Mouse (Mus musculus): ENCODE results near the gene Fstl4. TPM values are rescaled to one million over a fixed set of nuclear protein-coding genes. Genes with fewer than 3 reads are reported as not detected.

Gene Fstl4
- polyA plus RNA-seq, 1 experiment: 0.05 TPM

- no peak overlapping the region for H3K4me3 ChIP-seq (ENCODE audit: insufficient read depth, low read depth, low read length)
Measured at GRCm38 (mm10) chr11:52731979-52732378, 32.5 kb upstream of the Fstl4 start.

DNA sequence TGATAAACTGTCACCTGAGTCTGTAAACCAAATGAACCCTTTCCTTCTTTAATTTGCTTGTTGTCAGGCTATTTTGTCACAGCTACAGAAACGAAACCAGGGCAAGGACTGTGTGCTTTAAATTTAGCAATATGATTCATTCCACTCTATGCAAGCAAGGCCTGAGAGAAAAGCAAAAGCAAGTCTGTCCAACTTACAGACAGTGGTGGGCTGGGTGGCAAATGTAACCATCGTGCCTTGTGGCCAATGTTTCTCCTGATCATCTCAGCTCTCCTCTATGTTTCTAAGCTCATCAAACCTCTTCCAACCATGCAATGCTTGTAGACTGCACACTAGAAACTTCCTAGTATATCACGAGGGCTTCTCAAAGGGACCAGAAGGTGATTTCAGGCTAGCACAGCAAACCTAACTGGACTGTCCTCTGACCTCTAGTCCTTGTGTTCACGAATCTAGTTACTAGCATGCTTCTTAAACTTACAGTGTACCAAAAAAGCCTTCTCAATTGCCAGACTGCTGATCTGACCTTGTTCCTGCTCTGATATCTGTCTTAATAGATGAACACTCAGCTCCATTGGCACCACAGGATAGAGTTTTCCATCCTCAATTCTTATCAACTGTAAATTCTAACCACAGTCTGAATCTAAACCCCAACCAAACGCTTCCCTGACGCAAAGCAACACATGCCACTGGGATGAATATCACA is 29.8 kb upstream of the Fstl4 start:
- H3K4me1 ChIP-seq (ENCODE audit: control insufficient read depth, insufficient read depth, low read length): no peaks in the 10 kb centered on the region

More at GRCm38 (mm10) chr11:52731979-52732378, 32.5 kb upstream of the Fstl4 start:
- Histone ChIP-seq H3K4me1 (ENCODE audit: control insufficient read depth, insufficient read depth, low read length) (no peaks in the 10 kb centered on the region), H3K36me3 (ENCODE audit: control insufficient read depth, insufficient read depth, low read length) (no peaks in the 10 kb centered on the region), H3K27me3 (replicated peaks; ENCODE audit: control insufficient read depth, insufficient read depth, low read length) (no peaks in the 10 kb centered on the region), H3K27ac (ENCODE audit: insufficient read depth, low read depth, low read length) (no peak overlapping the region)
- no peak for DNase-seq
- 47% methylated on average over 8 of the region's 8 CpGs for WGBS
- TF ChIP-seq CTCF (conservative IDR thresholded peaks at IDR 0.05; ENCODE audit: insufficient read depth, insufficient read length, low read depth, low read length) (no peak), POLR2A (IDR thresholded peaks at IDR 0.05; ENCODE audit: low read depth, low read length) (no peak)

DNA sequence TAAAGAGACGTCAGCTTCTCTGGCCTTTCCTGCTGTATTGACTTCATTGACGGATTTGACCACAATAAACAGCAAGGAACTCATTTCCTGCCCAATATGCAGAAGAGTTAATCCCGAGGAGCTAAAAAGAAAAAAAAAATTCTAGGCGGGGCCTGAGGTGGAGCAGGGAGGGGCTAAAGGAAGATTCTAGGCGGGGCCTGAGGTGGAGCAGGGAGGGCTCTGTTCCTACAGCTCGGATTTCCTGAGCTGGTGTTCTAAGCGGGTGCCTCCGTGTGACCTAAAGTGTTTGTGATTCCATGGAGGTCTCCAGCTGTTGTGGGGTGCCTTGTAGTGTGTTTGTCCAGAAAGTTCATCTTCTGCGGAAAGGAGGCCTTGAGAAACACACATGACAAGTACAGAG is 25.2 kb upstream of the Fstl4 start:
- H3K4me3 ChIP-seq (ENCODE audit: insufficient read depth, low read depth, low read length): no peak overlapping the region
- H3K27ac ChIP-seq (ENCODE audit: insufficient read depth, low read depth, low read length): no peak overlapping the region
- H3K27me3 ChIP-seq (replicated peaks; ENCODE audit: control insufficient read depth, insufficient read depth, low read length): no peaks in the 10 kb centered on the region
- no peaks in the 10 kb centered on the region for H3K36me3 ChIP-seq (ENCODE audit: control insufficient read depth, insufficient read depth, low read length)
- no peaks in the 10 kb centered on the region for H3K4me1 ChIP-seq (ENCODE audit: control insufficient read depth, insufficient read depth, low read length)
- no peak for DNase-seq
- TF ChIP-seq CTCF (conservative IDR thresholded peaks at IDR 0.05; ENCODE audit: insufficient read depth, insufficient read length, low read depth, low read length) (no peak), POLR2A (IDR thresholded peaks at IDR 0.05; ENCODE audit: low read depth, low read length) (no peak)
- 17% methylated on average over 9 of the region's 9 CpGs for WGBS

More for the DNA sequence above, 29.8 kb upstream of the Fstl4 start:
- Histone ChIP-seq H3K27ac (ENCODE audit: insufficient read depth, low read depth, low read length) (no peak overlapping the region), H3K36me3 (ENCODE audit: control insufficient read depth, insufficient read depth, low read length) (no peaks in the 10 kb centered on the region), H3K4me3 (ENCODE audit: insufficient read depth, low read depth, low read length) (no peak overlapping the region), H3K27me3 (replicated peaks; ENCODE audit: control insufficient read depth, insufficient read depth, low read length) (no peaks in the 10 kb centered on the region)
- no peak for TF ChIP-seq POLR2A (IDR thresholded peaks at IDR 0.05; ENCODE audit: low read depth, low read length)
- TF ChIP-seq CTCF (conservative IDR thresholded peaks at IDR 0.05; ENCODE audit: insufficient read depth, insufficient read length, low read depth, low read length): no peak
- DNase-seq: no peak
- WGBS: 79% methylated on average over 6 of the region's 6 CpGs

DNA sequence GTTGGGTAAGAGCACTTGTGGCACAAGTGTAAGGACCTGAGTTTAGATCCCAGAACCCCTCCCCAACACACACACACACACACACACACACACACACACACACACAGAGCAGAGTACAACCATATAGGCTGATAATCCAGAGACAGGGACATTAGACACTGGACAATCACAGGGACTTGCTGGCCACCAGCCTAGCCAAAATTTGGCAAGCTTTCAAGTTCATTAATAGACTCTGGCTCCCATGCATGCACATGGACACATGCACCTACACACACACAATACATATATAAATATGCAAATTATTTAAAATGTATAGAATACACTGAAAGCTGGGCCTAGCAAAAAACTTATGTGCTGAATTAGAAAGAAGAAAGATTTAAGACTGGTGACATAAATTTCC is 24.0 kb upstream of the Fstl4 start:
- Histone ChIP-seq H3K4me3 (ENCODE audit: insufficient read depth, low read depth, low read length) (no peak overlapping the region), H3K27ac (ENCODE audit: insufficient read depth, low read depth, low read length) (no peak overlapping the region), H3K36me3 (ENCODE audit: control insufficient read depth, insufficient read depth, low read length) (no peaks in the 10 kb centered on the region), H3K27me3 (replicated peaks; ENCODE audit: control insufficient read depth, insufficient read depth, low read length) (no peaks in the 10 kb centered on the region), H3K4me1 (ENCODE audit: control insufficient read depth, insufficient read depth, low read length) (no peaks in the 10 kb centered on the region)
- TF ChIP-seq CTCF (conservative IDR thresholded peaks at IDR 0.05; ENCODE audit: insufficient read depth, insufficient read length, low read depth, low read length) (no peak), POLR2A (IDR thresholded peaks at IDR 0.05; ENCODE audit: low read depth, low read length) (no peak)
- no peak for DNase-seq

- DNase-seq: no peak
- Histone ChIP-seq H3K27ac (ENCODE audit: insufficient read depth, low read depth, low read length) (no peak overlapping the region), H3K4me3 (ENCODE audit: insufficient read depth, low read depth, low read length) (no peak overlapping the region), H3K36me3 (ENCODE audit: control insufficient read depth, insufficient read depth, low read length) (no peaks in the 10 kb centered on the region), H3K4me1 (ENCODE audit: control insufficient read depth, insufficient read depth, low read length) (no peaks in the 10 kb centered on the region), H3K27me3 (replicated peaks; ENCODE audit: control insufficient read depth, insufficient read depth, low read length) (no peaks in the 10 kb centered on the region)
- TF ChIP-seq POLR2A (IDR thresholded peaks at IDR 0.05; ENCODE audit: low read depth, low read length) (no peak), CTCF (conservative IDR thresholded peaks at IDR 0.05; ENCODE audit: insufficient read depth, insufficient read length, low read depth, low read length) (no peak)
Measured at GRCm38 (mm10) chr11:52743956-52744355, 20.5 kb upstream of the Fstl4 start.

GRCm38 (mm10) chr11:52744593-52745450 is 19.6 kb upstream of the Fstl4 start:
- H3K27ac ChIP-seq (ENCODE audit: insufficient read depth, low read depth, low read length): no peak overlapping the region
- TF ChIP-seq CTCF (conservative IDR thresholded peaks at IDR 0.05; ENCODE audit: insufficient read depth, insufficient read length, low read depth, low read length): no peak
- TF ChIP-seq POLR2A (IDR thresholded peaks at IDR 0.05; ENCODE audit: low read depth, low read length): no peak
- 59% methylated on average over 9 of the region's 9 CpGs for WGBS

GRCm38 (mm10) chr11:52747206-52747605 is 17.2 kb upstream of the Fstl4 start:
- no peak for DNase-seq
- Histone ChIP-seq H3K4me1 (ENCODE audit: control insufficient read depth, insufficient read depth, low read length) (no peaks in the 10 kb centered on the region), H3K27me3 (replicated peaks; ENCODE audit: control insufficient read depth, insufficient read depth, low read length) (no peaks in the 10 kb centered on the region), H3K36me3 (ENCODE audit: control insufficient read depth, insufficient read depth, low read length) (no peaks in the 10 kb centered on the region), H3K4me3 (ENCODE audit: insufficient read depth, low read depth, low read length) (no peak overlapping the region), H3K27ac (ENCODE audit: insufficient read depth, low read depth, low read length) (no peak overlapping the region)
- WGBS: 54% methylated on average over 7 of the region's 7 CpGs
- TF ChIP-seq CTCF (conservative IDR thresholded peaks at IDR 0.05; ENCODE audit: insufficient read depth, insufficient read length, low read depth, low read length): no peak
- no peak for TF ChIP-seq POLR2A (IDR thresholded peaks at IDR 0.05; ENCODE audit: low read depth, low read length)

More at GRCm38 (mm10) chr11:52744593-52745450, 19.6 kb upstream of the Fstl4 start:
- no peaks in the 10 kb centered on the region for H3K4me1 ChIP-seq (ENCODE audit: control insufficient read depth, insufficient read depth, low read length)
- no peaks in the 10 kb centered on the region for H3K36me3 ChIP-seq (ENCODE audit: control insufficient read depth, insufficient read depth, low read length)
- no peak overlapping the region for H3K4me3 ChIP-seq (ENCODE audit: insufficient read depth, low read depth, low read length)
- no peak for DNase-seq
- H3K27me3 ChIP-seq (replicated peaks; ENCODE audit: control insufficient read depth, insufficient read depth, low read length): no peaks in the 10 kb centered on the region

Measured in kidney, adult 2 months (tissue).